Mouse (Mus musculus): ENCODE data around the gene Nxt2. TPM values are rescaled to one million over a fixed set of nuclear protein-coding genes. Genes with fewer than 3 reads are reported as not detected.

Nxt2 gene
- polyA plus RNA-seq, 1 experiment from 2014 or later: 9.9 TPM

DNA sequence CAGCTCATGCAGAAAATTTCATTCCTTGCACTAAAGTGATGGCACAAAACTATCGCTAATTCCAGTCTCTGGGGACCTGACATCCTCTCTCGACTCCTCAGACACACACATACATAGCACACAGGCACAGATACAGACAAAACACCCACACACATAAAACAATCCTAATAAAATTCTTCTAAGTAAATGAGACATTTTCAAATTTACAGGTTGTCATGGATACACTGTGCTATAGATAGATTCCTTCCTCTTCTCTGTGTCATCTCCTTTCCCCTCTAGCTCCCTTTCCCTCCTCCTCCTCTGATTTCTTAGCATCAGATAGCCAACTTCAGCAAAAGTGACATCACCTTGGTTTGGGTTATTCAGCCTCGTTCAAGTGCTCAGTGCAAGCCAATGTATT lies 49.5 kb downstream of the Nxt2 start:
- Histone ChIP-seq H3K27me3 (ENCODE audit: control insufficient read depth, insufficient read depth, low read length) (0 out of 2 replicates have a peak, but pooled peaks cover 4% of the 10 kb centered on the region), H3K9ac (ENCODE audit: low read length) (no peak overlapping the region)
- DNase-seq (ENCODE audit: low spot score): no peak

DNA sequence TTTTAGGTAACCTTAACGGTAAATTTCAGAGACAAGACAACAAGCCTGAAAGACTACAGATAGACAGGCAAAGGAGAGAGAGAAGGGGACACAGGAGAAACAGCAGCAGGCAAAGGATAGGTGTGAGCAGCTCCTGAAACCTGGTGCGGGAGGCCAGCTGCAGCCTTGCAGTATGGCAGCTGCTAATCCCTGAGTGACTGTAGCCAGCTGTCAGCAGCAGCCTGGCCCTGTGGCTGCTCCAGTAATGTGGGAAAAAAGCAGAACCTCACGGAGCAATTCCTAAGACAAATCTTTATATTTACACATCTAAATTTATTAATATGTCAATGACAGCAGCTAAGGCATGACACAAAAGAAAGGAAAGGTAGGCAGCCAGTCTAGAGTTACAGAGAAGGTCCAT lies 50.0 kb downstream of the Nxt2 start:
- ATAC-seq (ENCODE audit: insufficient number of reproducible peaks, low FRiP score, low TSS enrichment, low read depth) (no peak), DNase-seq (ENCODE audit: low spot score) (peak; percentile 22)
- Histone ChIP-seq H3K4me1 (ENCODE audit: control insufficient read depth, insufficient read depth, low read length) (no peaks in the 10 kb centered on the region), H3K9me3 (ENCODE audit: control insufficient read depth, low read length) (no peaks in the 10 kb centered on the region), H3K9ac (ENCODE audit: low read length) (no peak overlapping the region), H3K36me3 (ENCODE audit: control insufficient read depth, insufficient read depth, low read length) (no peaks in the 10 kb centered on the region), H3K27ac (replicated peaks; ENCODE audit: low read depth, low read length) (no peak overlapping the region), H3K27me3 (ENCODE audit: control insufficient read depth, insufficient read depth, low read length) (0 out of 2 replicates have a peak, but pooled peaks cover 3% of the 10 kb centered on the region), H3K4me2 (ENCODE audit: low read depth, severe bottlenecking) (no peak overlapping the region), H3K4me3 (ENCODE audit: low read depth, low read length) (no peak overlapping the region)
- WGBS: 56% methylated on average over 3 of the region's 3 CpGs

More for the DNA sequence above, 49.5 kb downstream of the Nxt2 start:
- Histone ChIP-seq H3K27ac (replicated peaks; ENCODE audit: low read depth, low read length) (no peak overlapping the region), H3K9me3 (ENCODE audit: control insufficient read depth, low read length) (no peaks in the 10 kb centered on the region), H3K4me2 (ENCODE audit: low read depth, severe bottlenecking) (no peak overlapping the region), H3K4me1 (ENCODE audit: control insufficient read depth, insufficient read depth, low read length) (no peaks in the 10 kb centered on the region), H3K4me3 (ENCODE audit: low read depth, low read length) (no peak overlapping the region), H3K36me3 (ENCODE audit: control insufficient read depth, insufficient read depth, low read length) (no peaks in the 10 kb centered on the region)
- no peak for ATAC-seq (ENCODE audit: insufficient number of reproducible peaks, low FRiP score, low TSS enrichment, low read depth)
- WGBS: 83% methylated on average over 3 of the region's 3 CpGs

DNA sequence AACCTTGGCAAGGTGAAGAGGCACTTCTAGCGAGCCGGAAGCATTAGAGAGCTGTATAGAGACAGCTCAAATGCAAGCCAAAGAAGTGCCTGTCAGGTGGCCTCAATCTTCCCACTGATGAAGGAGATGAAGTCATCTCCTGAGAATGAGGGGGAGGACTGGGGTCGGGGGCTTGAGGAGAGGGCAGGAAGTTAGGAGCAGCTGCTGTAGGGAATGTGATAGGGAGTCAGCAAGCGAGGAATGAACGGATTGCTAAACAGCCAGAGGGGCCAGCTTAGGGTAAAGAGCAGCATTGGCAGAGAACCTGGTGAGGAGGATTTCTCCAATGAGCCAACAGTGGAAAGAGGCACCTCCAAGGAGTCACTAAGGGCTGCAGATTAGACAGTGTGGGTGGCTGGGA lies 59.3 kb downstream of the Nxt2 start:
- H3K36me3 ChIP-seq (ENCODE audit: control insufficient read depth, insufficient read depth, low read length): no peaks in the 10 kb centered on the region
- 58% methylated on average over 5 of the region's 5 CpGs for WGBS
- DNase-seq (ENCODE audit: low spot score) (no peak), ATAC-seq (ENCODE audit: insufficient number of reproducible peaks, low FRiP score, low TSS enrichment, low read depth) (no peak)
- H3K27ac ChIP-seq (replicated peaks; ENCODE audit: low read depth, low read length): no peak overlapping the region
- no peaks in the 10 kb centered on the region; the same call in 1 of the 2 replicates for H3K27me3 ChIP-seq (ENCODE audit: control insufficient read depth, insufficient read depth, low read length)
- no peaks in the 10 kb centered on the region for H3K4me1 ChIP-seq (ENCODE audit: control insufficient read depth, insufficient read depth, low read length)
- H3K4me2 ChIP-seq (ENCODE audit: low read depth, severe bottlenecking): no peak overlapping the region
- no peak overlapping the region for H3K4me3 ChIP-seq (ENCODE audit: low read depth, low read length)
- H3K9me3 ChIP-seq (ENCODE audit: control insufficient read depth, low read length): no peaks in the 10 kb centered on the region
- no peak overlapping the region for H3K9ac ChIP-seq (ENCODE audit: low read length)

Other genes starting within 250 kb of the Nxt2 start
- not detected in 2 replicates for gene Gucy2f, start 29.8 kb upstream of the Nxt2 start, polyA plus RNA-seq (2014; fragmentation: Nextera tagmentation; extraction: Ambion mirVana)
- 19.8 and 22.0 TPM in 2 replicates for gene Kcne1l, start 79.5 kb downstream of the Nxt2 start, polyA plus RNA-seq (2014; fragmentation: Nextera tagmentation; extraction: Ambion mirVana)
- 13.6 and 13.8 TPM in 2 replicates for gene Acsl4, start 163.8 kb downstream of the Nxt2 start, polyA plus RNA-seq (2014; fragmentation: Nextera tagmentation; extraction: Ambion mirVana)

Data from limb, embryonic 11.5 days (tissue).